Mouse (Mus musculus): ENCODE data around the gene Nkx6-1. TPM values are rescaled to one million over a fixed set of nuclear protein-coding genes. Genes with fewer than 3 reads are reported as not detected.
A peak's percentile ranks its signal among the peaks of the same experiment; 100 is the strongest.

The Nkx6-1 gene
- total RNA-seq, 2 experiments from 2014 or later, result 0.25 to 0.56 TPM

- DNase-seq (ENCODE audit: low spot score in 2 of 2), result no peak
- no peak overlapping the region for H3K27ac ChIP-seq
- no peak overlapping the region for H3K4me3 ChIP-seq
- TF ChIP-seq CTCF (conservative IDR thresholded peaks at IDR 0.05), result no peak
These were observed 1.9 kb upstream of the Nkx6-1 start for GRCm38 (mm10) chr5:101666713-101667112.

GRCm38 (mm10) chr5:101666091-101666490 lies 1.3 kb upstream of the Nkx6-1 start:
- DNase-seq (ENCODE audit: low spot score in 2 of 2), result no peak
- H3K27ac ChIP-seq, result no peak overlapping the region
- TF ChIP-seq CTCF (conservative IDR thresholded peaks at IDR 0.05), result no peak
- no peak overlapping the region for H3K4me3 ChIP-seq

GRCm38 (mm10) chr5:101664423-101664921 lies 324 bp downstream of the Nkx6-1 start:
- H3K27ac ChIP-seq, result no peak overlapping the region
- TF ChIP-seq CTCF (conservative IDR thresholded peaks at IDR 0.05), result no peak
- peak overlapping the region; percentile 31; the same call in 1 of the 2 replicates for H3K4me3 ChIP-seq
- DNase-seq (ENCODE audit: low spot score in 2 of 2), result no peak

GRCm38 (mm10) chr5:101663621-101664422 lies 974 bp downstream of the Nkx6-1 start:
- no peak overlapping the region for H3K27ac ChIP-seq
- DNase-seq (ENCODE audit: low spot score in 2 of 2), result no peak
- peak overlapping the region; percentile 31; the same call in 1 of the 2 replicates for H3K4me3 ChIP-seq
- no peak for TF ChIP-seq CTCF (conservative IDR thresholded peaks at IDR 0.05)

GRCm38 (mm10) chr5:101663176-101663575 lies 1.6 kb downstream of the Nkx6-1 start:
- H3K4me3 ChIP-seq, result no peak overlapping the region
- no peak overlapping the region for H3K27ac ChIP-seq
- no peak for DNase-seq (ENCODE audit: low spot score in 2 of 2)
- peak; percentile 23; the same call in 1 of the 2 replicates for TF ChIP-seq CTCF (conservative IDR thresholded peaks at IDR 0.05)

- no peak for TF ChIP-seq CTCF (conservative IDR thresholded peaks at IDR 0.05)
- Histone ChIP-seq H3K27ac (no peak overlapping the region), H3K4me3 (no peak overlapping the region)
- no peak for DNase-seq (ENCODE audit: low spot score in 2 of 2)
These were observed 2.3 kb downstream of the Nkx6-1 start for GRCm38 (mm10) chr5:101662485-101662884.

GRCm38 (mm10) chr5:101661561-101662211 lies 3.1 kb downstream of the Nkx6-1 start:
- Histone ChIP-seq H3K27ac (no peak overlapping the region), H3K4me3 (no peak overlapping the region)
- no peak for DNase-seq (ENCODE audit: low spot score in 2 of 2)
- no peak for TF ChIP-seq CTCF (conservative IDR thresholded peaks at IDR 0.05)

GRCm38 (mm10) chr5:101660666-101661065 lies 4.1 kb downstream of the Nkx6-1 start:
- no peak overlapping the region for H3K27ac ChIP-seq
- no peak for TF ChIP-seq CTCF (conservative IDR thresholded peaks at IDR 0.05)
- no peak for DNase-seq (ENCODE audit: low spot score in 2 of 2)

GRCm38 (mm10) chr5:101659411-101659971 lies 5.3 kb downstream of the Nkx6-1 start:
- no peak for TF ChIP-seq CTCF (conservative IDR thresholded peaks at IDR 0.05)
- no peak for DNase-seq (ENCODE audit: low spot score in 2 of 2)
- no peak overlapping the region for H3K4me3 ChIP-seq
- H3K27ac ChIP-seq, result no peak overlapping the region

More at GRCm38 (mm10) chr5:101660666-101661065, 4.1 kb downstream of the Nkx6-1 start:
- H3K4me3 ChIP-seq, result no peak overlapping the region

GRCm38 (mm10) chr5:101658984-101659290 lies 5.9 kb downstream of the Nkx6-1 start:
- Histone ChIP-seq H3K27ac (no peak overlapping the region), H3K4me3 (no peak overlapping the region)
- no peak for DNase-seq (ENCODE audit: low spot score in 2 of 2)
- no peak for TF ChIP-seq CTCF (conservative IDR thresholded peaks at IDR 0.05)

- H3K4me3 ChIP-seq, result no peak overlapping the region
- no peak for TF ChIP-seq CTCF (conservative IDR thresholded peaks at IDR 0.05)
- no peak overlapping the region for H3K27ac ChIP-seq
- DNase-seq (ENCODE audit: low spot score in 2 of 2), result no peak
These were observed 6.4 kb downstream of the Nkx6-1 start for GRCm38 (mm10) chr5:101658188-101658983.

- DNase-seq (ENCODE audit: low spot score in 2 of 2), result no peak
- Histone ChIP-seq H3K27ac (no peak overlapping the region), H3K4me3 (no peak overlapping the region)
- TF ChIP-seq CTCF (conservative IDR thresholded peaks at IDR 0.05), result no peak
These were observed 7.1 kb downstream of the Nkx6-1 start for GRCm38 (mm10) chr5:101657698-101658097.

All from layer of hippocampus, adult 2 months (tissue).